Mouse (Mus musculus) right cerebral cortex, postnatal 4 days (tissue): ENCODE results near the gene Gm21836.
"Not testable (repeated sequence)": the region's sequence is repeated elsewhere in the genome, so short reads cannot be mapped to it uniquely, and the experiment has no call there.

Source experiments
- DNase-seq: peaks from one replicate; pipeline ENCODE4 v3.0.0-alpha.2; 2022

Gene Gm21836

GRCm38 (mm10) chr9:124493693-124494092, at the start of gene Gm21836:
Gm21836 (minus strand) TSS chr9:124493793.
- not testable (repeated sequence) for DNase-seq

GRCm38 (mm10) chr9:124480361-124480980, 13.1 kb downstream of the Gm21836 start:
- not testable (repeated sequence) for DNase-seq

- no peak for DNase-seq
Observed at GRCm38 (mm10) chr9:124478081-124478480, 15.5 kb downstream of the Gm21836 start.

GRCm38 (mm10) chr9:124476096-124476902, 17.3 kb downstream of the Gm21836 start, which contains the start of gene Ppp2r3d:
Ppp2r3d (minus strand) TSS chr9:124476898.
- peak; percentile 9 for DNase-seq

- DNase-seq = no peak
Observed at GRCm38 (mm10) chr9:124475689-124476088, 17.9 kb downstream of the Gm21836 start.

- DNase-seq = no peak
Observed at GRCm38 (mm10) chr9:124456572-124456971, 37.0 kb downstream of the Gm21836 start.
